Mouse (Mus musculus) v-Abl transformed pro-B cells (cell line): ENCODE measurements around the gene Bpifc.

Source experiments
- in situ Hi-C, 2 experiments: fragments of 400-800 bp; cut with MboI; formaldehyde crosslinking; loops; one replicate each; pipeline ENCODE4 v1.15.1; 2025; ENCODE audit not compliant: unreplicated experiment in 2 of 2

Bpifc gene

DNA sequence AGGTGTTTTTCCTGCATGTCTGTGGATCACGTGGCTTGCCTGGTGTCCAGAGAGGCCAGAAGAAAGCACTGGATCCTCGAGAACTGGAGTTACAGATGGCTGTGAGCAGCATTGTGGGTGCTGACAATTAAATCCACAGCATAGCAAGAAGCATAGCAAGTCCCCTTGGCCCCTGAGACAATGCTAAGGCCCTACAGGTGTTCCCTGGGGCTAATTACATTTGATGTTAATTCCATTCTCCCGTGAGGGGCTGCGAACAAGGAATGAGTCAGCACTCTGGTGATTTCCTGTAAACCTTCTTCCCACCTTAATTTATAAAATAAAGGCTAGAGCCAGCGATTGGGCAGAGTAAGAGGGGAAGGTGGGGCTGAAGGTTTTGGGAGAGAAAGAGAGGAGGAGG lies 7.1 kb upstream of the Bpifc start:
- in situ Hi-C loops, result no loop called here

DNA sequence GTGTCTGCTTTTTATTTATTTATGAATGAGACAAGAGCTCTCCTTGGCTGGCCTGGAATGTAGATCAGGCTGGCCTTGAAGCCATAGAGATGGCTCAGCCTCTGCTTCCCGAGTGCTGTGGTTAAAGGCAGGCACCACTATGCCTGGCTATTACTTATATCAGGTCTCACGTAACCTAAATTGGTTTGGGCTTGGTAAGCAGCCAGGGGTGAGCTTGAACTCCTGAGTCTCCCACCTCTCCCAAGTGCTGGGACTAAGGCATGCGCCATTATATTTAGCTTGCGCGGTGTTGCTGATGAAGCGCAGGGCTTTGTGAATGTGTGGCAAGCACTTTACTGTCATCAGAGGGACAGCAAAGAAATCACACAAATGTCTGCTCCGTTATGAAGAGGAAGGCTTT lies 6.1 kb upstream of the Bpifc start:
- in situ Hi-C loops, result no loop called here

DNA sequence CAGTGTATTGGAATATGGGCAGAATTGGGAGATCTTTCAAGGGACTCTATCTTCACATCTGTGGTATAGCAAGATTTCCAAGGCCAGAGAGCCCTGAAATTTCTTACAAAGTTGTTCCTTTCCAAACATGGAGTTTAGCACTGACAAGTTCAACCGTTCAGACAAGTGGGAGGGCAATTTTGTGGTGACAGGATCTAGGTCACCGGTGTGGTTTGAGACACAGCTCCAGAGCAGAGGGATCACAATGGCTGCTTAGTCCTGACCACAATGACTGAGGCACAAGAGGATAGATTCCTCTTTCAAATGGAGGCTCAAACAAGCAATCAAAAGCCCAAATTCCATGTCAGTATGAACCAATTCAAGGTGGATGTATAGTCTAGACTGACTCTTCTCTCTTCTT lies 523 bp downstream of the Bpifc start:
- in situ Hi-C loops, result no loop called here

DNA sequence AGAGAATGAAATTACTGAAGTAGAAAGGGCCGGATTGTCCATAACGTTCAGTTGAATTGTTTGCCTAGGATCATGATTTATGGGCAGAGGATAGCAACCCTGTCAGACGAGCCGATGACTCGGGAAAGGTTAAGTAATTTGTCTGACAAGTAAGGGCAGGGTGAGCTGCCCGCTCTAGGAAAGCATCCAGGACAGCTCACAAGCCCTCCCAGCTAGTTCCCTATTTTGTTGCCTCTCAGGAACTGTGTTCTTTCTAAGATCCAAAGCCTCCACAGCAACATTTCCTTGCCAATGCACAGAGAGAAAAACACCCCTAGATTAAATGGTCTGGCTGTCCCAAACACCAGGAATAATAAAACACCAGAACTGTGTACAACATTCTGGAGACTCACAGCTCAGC lies 1.1 kb downstream of the Bpifc start:
- in situ Hi-C loops, result no loop called here

DNA sequence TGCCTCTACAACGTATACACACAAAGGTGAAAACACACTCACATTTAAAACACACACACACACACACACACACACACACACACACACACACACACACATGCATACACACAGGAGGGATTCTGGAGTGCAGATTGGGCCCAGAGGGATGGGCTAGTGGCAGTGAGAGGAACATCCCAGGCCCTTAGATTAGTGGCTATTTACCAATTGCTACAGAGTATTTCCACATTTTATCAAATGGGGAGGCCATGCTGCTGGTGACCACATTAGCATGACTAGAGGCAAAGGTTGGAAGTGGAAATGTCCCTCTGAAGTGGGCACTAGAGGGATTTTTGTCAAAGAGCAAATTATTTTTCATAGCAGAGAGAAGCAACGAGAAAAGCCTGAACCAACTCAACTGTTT lies 2.0 kb downstream of the Bpifc start:
- in situ Hi-C loops, result no loop called here

DNA sequence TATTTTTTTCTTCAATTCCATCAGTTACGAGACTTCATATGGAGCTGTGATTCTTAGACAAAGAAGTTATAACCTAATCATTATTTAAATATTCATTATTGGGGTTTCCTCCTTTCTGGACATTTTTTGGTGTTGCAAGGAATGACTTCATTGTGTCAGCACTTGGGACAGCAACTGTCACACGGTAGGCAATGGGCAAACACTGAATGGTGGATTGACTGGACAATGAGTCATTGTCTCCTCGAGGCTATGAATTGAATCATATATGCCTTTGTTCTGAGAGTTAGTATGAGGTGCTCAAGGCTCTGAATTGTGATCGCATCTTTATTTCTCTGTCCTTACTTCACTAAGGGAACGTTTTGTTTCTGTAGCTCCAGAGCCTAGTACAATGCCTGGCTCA lies 5.2 kb downstream of the Bpifc start:
- in situ Hi-C loops, result no loop called here

DNA sequence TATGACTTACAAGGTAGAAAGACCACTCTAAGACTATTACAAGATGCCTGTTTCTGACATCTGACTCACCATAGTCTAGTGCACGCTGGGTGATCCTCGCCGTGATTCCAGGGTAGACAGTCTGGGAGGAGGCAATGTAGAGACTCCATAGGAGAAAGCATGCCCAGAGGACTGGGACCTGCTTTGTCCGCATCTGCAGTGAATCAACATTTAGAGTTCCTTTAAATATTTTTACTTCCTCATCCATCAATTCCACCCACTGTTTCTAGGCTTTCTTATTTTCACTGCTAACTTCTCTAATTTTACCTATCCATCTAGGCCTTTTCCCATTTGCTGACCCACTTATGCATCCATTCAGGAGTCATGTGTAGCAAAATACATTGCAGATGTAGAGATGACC lies 11.2 kb downstream of the Bpifc start:
- in situ Hi-C loops, result no loop called here

DNA sequence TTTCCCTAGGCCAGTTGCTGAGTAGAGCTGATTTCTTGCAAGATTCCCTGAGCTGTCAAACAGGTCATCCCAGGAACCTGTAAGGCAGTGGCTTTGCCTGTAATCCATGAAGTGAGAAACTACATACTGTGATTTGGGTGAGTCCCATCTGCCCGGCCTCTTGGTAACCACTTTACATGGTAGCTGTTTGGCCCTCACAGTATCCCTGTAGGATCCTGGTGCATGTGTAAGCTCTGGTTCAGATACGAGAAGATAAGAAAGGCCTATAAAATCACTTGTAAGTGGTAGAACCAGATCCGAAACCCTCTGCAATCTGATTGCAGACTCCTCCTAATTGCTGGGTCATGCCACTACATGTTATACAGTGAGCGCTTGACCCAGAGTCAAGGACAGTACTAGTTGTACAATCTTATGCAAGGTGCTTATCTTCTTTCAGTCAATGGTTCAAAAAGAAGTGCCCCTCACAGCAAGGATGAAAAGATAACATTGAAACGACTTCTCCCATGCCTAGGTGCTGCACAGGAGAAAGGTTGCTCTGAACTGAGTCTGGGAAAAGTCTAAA lies 17.1 kb downstream of the Bpifc start:
- in situ Hi-C loops, result loop anchor here in 1 of 2 experiments (25.0 kb wide), 1 partner anchor 332 kb away; no protein-coding TSS in a partner anchor

DNA sequence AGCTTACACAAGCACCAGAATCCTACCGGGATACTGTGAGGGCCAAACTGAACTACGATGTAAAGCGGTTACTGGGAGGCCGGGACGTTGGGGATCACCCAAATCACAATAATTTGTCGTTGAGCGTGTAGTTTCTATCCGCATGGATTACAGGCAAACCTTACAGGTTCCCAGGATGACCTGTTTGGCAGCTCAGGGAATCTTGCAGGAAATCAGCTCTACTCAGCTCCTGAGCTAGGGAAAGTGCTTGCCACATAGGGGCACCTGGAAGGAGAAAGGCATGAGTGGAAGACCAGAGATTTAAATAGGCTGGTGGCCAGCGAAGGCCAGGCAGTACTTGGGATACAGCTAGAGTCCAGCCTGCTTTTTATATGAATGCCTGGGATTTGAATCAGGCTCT lies 17.9 kb downstream of the Bpifc start:
- in situ Hi-C loops, result loop anchor here in 1 of 2 experiments (25.0 kb wide), 1 partner anchor 332 kb away; no protein-coding TSS in a partner anchor

DNA sequence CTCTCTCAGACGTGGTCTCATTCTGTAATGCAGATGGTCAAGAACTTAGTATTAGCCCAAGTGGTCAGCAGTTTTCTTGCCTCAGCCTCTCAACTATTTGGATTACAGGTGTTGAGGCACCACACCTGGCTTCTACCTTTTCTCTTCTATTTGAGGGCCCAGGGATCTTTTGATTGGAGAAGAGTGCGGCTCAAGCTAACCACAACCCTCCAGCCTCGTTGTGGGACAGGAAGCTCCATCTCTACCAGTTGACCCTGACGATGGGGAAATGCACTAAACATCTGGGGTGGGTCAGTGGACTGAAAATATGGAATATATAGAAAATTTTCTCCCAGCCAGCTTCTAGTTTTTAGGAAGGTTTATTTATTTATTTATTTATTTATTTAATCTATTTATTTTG lies 19.3 kb downstream of the Bpifc start:
- in situ Hi-C loops, result loop anchor here in 1 of 2 experiments (25.0 kb wide), 1 partner anchor 330 kb away; no protein-coding TSS in a partner anchor

DNA sequence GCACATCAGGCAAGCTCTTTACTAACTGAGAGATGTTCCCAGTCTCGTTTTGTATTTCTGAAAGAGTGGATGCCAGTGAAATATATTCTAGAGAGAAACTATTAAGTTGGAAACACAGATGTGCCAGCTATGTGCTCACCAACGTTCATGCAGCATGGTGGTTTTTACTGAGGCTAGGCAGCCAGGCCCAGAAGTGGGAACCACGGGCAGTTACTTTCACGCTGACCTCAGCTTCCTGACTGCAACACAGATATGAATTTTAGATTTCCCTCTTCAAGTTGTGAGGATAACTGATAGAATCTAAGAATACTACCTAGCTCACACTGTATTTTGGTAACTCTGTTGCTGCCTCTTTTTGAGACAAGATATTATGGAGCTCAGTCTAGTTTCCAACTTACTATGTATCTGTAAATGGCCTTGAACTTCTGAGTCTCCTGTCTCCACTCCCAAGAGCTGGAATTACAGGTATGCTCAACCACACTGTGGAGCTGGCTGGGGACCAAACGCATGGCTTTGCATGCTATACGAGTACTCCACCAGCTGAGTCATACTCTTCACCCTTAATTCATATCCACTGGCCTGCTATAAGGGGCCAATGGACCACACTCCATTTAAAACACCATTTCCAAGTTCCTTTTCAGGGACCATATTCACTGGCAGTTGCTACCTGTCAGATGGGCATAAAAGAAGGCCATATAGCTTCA lies 22.1 kb downstream of the Bpifc start:
- in situ Hi-C loops, result loop anchor here in 1 of 2 experiments (25.0 kb wide), 1 partner anchor 327 kb away; no protein-coding TSS in a partner anchor

DNA sequence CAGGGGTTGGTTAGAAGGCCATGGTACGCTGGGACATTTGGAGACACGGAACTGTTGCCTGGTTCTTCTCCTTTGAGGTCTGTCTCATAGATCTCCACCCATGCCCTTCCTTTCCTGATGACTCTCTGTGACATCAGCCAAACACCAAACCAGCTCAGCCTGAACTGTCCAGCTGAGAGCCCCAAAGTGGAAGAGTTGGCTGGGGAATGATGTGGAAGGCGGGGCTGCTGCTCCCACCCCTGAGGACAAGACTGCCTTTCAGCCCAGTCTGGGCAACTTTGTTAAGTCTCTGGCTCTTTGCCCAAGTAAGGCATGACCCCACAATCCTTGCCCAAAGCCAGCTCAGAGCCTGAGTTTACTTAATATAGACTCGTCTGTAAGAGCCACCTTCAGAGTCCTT lies 38.8 kb downstream of the Bpifc start:
- in situ Hi-C loops, result loop anchor here in 1 of 2 experiments (5.0 kb wide), 1 partner anchor 479 kb away; no protein-coding TSS in a partner anchor

DNA sequence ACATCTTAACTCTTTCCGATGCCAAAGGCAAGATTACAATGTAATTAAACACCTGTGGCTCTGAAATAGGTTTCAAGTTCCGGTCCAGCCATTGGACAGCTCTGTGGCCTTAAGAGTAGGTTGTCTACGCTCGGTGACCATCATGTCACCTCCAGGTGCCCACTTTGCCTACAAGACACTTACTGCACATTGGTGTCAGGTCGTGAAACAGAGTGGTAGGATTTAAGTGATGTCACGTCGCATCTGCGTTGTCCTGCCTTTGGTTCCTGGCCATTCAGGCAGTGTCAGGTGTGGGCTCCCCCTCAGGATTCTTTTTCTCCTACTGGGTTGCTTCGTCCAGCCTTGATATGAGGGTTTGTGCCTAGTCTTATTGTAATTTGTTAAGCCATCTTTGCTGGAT lies 39.9 kb downstream of the Bpifc start:
- in situ Hi-C loops, result loop anchor here in 1 of 2 experiments (5.0 kb wide), 1 partner anchor 480 kb away; no protein-coding TSS in a partner anchor

DNA sequence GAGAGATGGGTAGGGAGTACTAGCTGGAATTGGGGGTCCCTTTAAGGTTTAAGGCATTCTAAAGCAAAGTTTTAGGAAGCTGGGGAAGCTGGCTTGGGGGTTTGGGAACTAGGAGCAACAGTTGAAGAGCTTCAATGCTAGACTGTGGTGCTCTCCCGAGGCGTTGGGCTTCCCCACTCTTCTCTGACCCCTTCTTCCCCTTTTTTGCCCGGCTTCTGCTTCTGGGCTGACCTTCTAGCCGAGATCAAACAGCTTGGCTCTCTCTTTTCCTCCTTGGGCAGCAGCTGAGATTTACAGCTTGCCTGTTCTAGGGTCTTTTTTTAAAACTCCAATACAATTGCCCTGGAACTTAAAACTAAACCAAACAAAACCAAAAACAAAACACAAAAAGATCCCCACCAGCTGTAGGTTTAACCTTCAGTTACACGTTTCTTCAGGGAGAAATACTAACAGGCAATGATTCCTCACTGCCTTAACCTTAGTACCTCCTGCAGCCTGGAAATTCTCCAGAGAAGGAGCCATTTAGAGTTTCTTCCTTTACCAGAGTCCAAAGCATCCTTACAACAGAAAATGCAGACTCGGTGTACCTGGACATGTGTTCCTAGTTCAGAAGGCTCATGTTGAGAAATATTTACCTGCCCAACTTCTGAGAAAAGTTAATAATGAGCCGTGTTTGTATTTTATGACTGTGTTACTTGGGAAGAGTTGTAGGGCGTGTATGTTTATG lies 41.6 kb downstream of the Bpifc start:
- in situ Hi-C loops, result loop anchor here (5.0 kb wide), 3 partner anchors 322 to 482 kb away; no protein-coding TSS in a partner anchor

DNA sequence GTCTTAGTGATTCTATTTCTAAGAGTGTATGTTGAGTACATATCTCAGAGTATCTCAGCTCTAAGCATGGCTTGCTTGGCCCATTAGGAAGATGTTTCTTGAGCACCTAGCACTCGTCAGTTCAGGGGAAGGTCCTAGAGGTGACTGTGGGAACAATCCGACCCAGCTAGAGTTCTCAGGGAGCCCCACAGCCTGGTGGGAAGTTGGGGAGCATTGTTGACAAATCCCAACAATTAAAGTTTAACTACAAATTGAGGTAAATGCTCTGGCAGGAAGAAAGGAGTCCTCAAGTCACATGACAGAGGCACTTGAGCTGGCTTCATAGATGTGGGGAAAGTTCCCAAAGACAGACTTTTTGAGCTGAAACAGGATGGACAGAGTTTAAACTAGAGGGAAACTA lies 43.0 kb downstream of the Bpifc start:
- in situ Hi-C loops, result loop anchor here (5.0 kb wide), 3 partner anchors 324 to 484 kb away; no protein-coding TSS in a partner anchor

DNA sequence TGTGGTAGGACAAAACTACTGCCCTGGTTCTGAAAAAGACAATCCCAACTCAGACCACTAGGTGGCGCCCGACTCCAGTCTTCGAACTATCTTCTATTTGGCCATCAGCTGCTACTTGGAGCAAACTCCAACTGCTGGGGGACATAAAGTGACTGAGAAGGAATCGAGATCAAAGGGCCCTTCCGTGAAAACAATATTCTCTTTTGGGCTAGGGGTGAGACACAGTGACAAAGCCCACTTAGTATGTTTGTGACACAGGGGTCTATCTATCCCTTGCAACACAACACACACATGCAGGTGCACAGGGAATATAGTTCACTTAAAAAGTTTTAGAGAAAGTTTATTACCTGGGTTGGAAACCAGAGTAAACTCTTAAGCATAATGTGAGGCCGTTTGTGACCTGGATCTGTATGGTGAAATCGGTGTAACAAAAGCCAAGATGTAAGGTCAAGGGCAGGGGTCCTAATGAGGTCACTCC lies 43.5 kb downstream of the Bpifc start:
- in situ Hi-C loops, result loop anchor here (5.0 kb wide), 3 partner anchors 324 to 484 kb away; no protein-coding TSS in a partner anchor

DNA sequence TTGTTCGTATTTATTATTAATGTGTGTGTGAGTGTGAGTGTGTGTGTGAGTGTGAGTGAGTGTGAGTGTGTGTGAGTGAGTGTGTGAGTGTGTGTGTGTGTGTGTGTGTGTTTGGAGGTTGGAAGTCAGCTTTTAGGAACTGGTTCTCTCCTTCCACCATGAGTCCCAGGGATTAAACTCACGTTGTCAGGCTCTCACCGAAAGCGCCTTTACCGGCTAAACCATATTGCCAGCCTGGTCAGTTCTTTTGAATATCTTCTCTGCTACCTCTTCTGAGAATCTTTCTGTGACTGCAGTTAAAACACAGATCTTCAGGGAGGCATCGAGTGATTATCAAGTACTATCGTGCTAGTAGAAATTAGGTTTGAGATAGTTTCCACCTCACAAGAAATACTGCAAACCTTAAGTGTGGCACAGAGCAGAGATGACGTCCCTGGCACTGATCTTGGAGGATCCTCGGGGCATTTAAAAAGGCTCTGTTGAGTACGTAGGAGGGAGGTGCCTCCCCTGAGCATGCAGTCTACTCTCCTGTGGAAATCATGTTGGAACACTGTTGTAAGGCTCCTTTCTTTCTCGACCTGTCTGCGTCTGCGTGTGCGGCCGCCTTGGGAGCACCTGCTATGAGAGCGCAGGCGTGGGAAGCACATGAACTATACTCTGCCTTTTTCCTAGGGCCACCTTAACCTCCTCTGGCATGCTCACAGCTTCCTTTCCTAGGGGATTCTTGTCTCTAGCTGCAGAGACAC lies 44.1 kb downstream of the Bpifc start:
- in situ Hi-C loops, result loop anchor here (5.0 kb wide), 3 partner anchors 325 to 485 kb away; no protein-coding TSS in a partner anchor

DNA sequence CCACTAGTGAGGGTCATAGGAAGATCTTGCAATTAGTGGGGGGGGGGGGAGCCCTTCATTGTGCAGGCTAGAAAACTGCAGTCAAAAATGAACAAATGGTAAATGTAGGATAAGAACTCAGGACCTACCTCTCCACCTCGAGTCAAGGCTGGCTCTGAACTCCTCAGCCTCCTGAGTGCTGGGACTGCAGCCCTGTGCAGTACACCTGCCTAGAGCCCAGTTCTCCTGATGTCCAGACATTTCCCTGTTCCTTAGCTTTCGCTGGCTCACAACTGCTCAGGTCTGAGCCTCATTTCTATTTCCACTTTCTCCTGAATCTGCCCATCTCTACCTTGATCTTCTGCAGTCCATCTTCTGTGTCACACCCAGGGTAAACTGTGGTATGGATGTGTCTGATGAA lies 45.2 kb downstream of the Bpifc start:
- in situ Hi-C loops, result loop anchor here (5.0 kb wide), 3 partner anchors 326 to 486 kb away; no protein-coding TSS in a partner anchor

DNA sequence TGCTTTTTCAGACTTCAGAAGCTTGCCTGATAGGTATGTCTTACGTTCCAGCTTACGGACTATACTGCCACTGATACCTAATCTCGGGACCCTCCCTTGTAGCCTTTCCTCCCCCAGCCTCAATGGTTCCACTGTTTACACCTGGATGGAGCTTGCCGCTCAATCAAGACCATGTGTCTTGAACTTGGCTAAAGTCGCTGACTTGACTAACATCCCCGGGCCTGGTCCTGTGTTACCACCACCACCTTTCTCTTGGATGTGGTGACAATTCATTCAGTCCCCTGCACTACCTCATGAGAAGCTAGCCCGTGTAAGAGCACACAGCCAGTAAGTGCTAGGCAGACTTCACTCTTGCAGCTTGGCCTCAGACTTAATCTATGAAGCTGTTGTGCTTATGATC lies 47.4 kb downstream of the Bpifc start:
- in situ Hi-C loops, result no loop called here

DNA sequence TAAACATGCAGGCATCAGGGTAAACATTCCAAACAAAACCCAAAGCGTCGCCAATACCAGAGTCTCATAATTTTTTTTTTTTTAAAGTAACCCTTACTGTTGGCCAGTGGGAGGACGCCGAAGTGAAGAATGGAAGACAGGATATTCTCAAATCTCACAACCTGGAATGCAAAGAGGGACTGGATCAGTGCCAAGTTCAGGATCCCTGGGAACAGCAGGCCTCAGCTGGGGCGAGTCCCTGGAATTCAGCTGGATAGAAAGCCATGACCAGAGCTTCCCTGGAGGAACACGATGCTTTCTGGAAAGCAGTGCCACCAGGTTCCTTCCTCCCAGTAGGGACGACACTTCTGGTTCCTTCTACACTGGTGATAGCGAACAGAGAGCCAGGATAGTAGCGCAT lies 48.8 kb downstream of the Bpifc start:
- in situ Hi-C loops, result no loop called here
